Mouse (Mus musculus): ENCODE data around the gene Nemf.
"Not testable (repeated sequence)": the region's sequence is repeated elsewhere in the genome, so short reads cannot be mapped to it uniquely, and the experiment has no call there.

Gene Nemf

DNA sequence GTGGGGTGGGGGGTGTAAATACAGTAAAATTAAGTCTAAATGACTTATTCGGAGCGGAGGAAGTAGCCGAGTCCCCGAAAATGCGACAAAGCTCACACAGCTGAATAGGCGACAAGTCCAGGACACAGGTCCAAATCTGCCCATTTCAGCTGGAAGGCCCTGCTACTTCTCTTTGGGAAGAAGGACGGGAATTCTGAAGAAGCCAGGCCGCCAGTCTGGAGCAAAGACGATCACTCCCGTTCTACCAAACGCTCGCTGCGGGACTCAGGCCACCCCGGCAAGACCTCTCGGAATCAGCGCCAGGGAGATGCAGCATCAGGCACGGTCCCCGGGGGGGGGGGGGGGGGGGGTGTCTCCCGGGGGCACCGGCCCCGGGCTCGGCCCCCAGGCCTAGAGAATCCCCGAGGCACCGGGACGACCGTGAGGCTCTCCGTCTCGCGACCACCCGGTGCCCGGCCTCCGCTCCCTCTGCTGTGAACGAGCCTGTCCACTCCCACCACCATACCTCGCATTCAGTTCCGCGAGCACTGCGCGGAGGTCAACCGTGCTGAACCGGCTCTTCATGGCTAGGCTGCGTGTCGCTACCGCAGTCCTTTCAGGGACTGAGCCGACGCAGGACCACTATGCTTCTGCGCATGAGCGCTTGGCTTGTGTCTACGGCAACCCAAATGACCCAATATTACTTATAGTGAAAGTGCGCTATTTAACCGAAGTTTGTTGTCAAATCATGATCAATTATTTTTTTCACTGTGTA, at the start of gene Nemf:
Gene Nemf (minus strand): TSS at position 620 of the 754 bp plus-strand sequence.
- peak; percentile 70 for DNase-seq (ENCODE audit: low spot score)

DNA sequence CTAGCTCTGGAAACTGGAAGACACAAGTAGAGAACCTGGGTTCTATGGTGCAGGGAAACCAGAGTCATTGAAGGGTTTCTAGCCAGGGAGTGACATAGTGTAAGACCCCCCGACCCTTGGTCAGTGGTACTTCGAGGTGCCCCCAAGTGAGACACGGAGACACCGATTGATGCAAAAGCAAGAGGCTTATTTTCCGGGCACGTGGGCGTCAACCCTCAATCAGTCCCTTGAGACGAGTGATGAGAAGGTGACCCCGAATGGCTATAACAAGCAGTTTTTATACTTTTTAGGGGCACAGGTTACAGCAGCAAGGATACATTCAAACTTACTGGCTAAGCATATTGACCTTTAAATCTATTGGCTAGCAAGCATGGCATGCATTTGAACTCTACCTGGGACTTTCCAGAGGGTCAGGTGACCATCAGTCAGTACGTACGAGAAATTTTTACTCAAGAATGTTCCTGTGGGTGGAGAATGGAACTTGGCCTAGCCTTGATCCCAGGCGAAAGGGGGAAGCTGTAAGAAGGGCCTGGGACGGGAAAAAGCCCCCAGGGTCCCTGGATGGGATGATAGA, 45.7 kb upstream of the Nemf start:
- no peak for DNase-seq (ENCODE audit: low spot score)

DNA sequence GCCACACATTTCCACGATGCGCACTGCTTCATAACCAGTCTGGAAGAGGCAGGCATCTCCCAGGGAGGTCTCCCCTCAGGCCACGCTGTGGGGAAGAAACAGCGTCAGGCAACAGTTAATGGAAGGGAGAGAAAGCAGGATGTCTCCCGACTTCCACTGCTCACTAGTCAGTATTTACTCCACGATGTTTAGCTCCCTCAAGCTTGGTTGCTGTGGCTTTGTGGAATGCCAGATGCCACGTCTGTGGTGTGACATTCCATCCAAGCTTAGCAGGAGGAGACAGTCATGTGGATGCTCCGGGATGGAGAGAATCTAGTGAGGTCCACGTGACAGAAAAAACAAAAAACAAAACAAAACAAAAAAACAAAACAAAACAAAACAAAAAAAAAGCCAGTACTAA, 45.1 kb upstream of the Nemf start:
- DNase-seq (ENCODE audit: low spot score) = no peak

DNA sequence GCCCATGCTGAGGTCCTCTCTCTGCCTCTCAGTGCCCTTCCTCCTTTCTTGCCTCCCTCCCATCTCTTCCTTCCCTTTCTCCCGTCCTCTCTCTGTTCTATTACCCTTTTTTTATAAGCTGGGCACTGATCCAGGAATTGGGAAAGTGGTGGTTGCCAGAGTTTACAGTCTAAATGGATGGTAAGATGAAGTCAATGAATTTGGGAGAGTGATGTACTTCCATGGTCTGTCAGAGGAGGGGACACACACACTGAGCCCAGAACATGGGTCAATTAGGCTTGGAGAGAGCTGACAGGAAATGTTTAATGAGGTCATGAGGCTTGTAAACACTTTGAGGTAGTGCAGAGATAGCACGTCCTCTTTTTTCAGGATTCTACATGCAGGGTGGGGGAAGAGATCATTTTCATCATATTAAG, 43.9 kb upstream of the Nemf start:
- no peak for DNase-seq (ENCODE audit: low spot score)

DNA sequence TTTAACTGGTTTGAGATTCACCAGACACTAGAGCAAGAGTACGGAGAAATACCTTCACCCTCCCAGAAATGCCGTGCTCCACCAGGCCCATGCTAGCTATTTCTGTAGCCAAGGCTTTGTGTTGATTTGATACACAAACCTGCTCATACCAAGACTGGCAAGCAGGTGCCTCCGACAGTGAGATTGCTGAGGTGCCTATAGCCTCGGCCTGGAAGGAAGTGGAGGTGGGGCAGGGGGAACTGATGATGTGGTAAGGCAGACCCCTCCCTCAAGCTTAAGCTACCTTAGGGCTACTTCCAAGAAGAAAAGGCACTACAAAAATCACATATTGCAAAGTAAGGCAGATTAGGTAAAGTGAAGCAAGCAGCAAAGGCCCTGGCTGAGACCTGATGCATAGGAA, 43.4 kb upstream of the Nemf start:
- no peak for DNase-seq (ENCODE audit: low spot score)

DNA sequence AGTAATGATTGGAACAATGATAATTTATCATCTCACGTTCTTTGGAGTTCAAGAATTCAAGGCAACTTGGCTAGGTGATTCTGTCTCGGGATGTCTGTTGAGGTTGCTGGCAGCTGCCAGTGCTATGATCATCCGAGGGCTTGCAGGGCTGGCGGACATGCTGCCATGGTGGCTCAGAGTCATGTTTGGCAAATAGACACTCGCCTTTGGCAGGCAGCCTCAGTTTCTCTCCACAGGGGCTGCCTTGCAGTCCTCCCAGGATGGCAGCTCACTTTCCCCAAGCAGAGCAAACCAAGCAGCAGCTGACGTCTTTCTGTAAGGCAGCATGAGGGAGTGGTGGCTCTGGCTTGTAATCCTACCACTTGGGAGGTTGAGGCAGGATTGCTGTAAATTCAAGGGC, 37.5 kb upstream of the Nemf start:
- no peak for DNase-seq (ENCODE audit: low spot score)

DNA sequence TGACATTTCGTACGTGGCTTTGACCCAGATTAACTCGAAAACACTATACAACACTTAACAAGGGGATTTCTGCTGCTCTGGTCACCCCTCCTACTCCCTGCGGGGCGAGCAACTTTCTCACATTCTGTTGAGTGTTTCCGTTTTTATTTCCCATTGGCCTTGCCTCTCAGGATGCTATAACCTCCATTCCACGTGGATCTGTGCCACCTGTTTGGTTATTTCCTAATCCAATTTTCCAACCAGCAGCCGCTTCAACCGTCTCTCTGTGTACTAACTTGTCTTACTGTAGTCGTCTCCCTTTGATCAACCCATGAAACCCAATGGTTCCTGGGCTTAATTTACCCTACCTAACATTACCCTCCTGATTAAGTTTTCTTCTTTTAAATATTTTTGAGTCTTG, 36.1 kb upstream of the Nemf start:
- no peak for DNase-seq (ENCODE audit: low spot score)

DNA sequence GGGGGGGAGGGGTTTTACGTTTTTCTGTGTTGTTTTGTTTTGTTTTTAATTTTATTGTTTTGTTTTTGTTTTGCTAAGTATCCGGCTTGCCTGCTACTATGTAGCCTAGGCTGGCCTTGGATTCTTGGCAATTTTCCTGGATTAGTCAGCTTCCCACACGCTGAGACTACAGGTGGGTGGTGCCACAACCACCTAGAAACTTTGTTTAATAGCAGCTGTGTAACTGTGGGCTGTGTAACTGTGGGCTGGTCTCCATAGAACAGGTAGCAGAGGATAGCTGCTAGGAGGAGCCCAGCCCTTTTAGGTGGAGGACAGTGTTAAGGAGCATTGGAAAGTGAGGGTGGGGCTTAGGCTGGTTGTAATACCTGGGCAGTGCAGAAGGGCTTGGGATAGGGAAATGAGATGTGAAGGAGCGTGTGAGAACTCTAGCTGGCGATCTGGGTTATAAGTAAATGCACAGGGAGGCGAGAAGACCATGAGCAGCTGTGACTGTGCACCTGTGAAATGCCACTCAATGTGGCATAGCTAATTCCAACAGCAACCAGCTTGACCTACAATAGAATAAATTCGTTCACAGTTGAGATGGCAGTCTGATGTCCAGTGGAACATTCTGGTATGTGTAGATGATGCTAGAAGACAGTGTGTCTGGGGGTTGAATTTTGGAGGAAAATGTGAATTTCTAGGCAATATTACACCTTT, 33.2 kb upstream of the Nemf start:
- DNase-seq (ENCODE audit: low spot score) = no peak

DNA sequence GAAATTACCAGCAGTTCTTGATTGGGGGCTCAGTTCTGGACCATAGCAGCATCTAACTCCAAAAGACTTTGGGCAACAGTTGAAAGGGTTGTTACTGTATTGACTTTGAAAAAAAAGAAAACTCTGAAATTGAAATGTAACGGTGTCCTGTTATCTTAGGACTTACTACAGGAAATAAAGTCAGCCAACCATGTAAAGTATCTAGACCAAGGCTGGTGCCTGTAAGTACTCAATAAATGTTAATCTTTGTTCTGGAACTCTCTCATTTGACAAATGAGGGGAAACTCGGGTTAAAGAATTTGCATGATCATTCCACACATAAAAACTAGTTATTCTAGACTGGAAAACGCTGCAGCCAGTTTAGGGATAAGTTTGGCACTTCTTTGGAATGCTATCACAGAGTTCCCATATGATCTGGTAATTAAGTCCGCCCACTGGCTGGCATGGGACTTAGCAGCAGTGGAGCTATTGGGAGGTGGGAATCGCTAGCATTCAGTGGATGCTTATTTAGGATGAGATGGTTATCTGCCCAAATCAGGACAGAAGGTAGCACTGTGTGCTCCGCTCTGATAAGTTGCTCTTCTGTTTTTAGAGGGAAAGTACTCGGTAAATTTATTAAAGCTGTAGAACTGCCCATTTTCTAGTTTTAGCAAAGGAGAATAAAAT, 32.4 kb upstream of the Nemf start:
- DNase-seq (ENCODE audit: low spot score) = no peak

DNA sequence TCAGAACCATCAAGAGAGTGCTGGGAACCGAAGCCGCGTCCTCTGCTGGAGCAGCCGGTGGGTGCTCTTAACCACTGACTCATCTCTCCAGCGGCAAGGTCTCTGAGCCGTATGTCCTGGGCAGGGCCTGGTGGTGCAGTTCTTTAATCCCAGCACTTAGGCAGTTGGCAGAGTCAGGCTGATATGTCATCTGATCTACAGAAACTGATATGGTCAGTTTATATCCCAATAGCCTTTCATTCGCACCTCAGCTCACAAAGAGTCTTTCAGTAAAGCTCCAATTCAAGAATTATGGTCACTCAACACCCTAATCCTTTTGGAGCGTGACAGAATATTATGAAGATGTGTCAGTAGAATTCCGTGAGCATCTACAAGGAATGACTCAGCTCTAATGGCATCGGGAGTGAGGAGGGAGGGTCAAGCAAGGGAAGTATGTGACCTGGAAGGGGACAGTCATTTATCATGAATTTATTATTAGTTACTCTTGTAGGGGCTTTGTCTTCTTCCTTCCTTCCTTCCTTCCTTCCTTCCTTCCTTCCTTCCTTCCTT, 31.4 kb upstream of the Nemf start:
- no peak for DNase-seq (ENCODE audit: low spot score)

DNA sequence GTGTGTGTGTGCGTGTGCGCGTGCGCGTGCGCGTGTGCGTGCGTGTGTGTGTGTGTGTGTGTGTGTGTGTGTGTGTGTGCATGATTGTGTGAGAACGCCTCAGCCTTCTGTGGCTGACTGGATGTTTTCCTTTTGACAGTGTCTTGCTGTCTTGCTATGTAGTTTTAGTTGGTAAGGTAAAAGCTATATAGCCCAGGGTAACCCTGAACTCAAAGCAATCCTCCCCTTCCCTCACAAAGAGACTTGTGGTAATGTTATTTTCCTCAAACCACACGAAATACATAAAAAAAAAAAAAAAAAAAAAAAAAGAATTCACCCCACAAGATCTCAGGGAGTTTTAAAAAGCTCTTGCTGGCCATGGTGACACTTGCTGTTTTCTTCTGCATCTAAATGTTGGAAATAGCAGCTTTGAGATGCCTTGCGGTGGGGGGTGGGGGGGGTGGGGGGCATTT, 29.3 kb upstream of the Nemf start:
- not testable (repeated sequence) for DNase-seq (ENCODE audit: low spot score)

DNA sequence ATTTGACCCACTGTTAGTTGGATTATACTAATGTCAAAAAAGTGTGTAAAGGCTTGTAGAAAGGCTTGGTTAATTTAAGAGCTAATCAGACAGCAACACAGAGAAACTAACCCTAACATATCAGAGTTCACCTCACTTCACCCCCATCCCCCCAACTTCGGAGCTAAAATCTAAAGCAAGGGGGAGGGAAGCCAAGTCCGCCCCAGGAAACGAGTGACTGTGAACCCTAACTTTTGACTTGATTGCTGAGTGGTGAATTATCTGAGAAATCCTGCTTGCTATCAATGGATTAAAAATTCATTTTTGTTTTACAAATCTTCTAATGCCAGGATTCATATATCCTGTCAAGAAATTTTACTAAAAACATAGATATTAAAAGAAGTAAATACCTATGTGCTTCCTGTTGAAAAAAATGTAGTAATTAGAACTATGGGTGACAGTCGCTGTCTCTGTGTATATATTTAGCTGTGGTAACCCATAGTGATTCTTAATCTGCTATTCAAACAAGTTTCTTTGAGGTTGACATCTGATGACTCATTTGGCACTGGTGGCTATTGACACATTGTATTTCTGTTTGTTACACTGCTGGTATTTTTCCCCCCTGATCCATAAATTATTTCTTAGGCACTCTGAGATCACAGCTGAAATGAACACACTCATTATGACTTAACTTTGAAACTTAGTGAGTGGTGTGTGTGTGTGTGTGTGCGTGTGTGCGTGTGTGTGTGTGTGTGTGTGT, 28.7 kb upstream of the Nemf start:
- no peak for DNase-seq (ENCODE audit: low spot score)

DNA sequence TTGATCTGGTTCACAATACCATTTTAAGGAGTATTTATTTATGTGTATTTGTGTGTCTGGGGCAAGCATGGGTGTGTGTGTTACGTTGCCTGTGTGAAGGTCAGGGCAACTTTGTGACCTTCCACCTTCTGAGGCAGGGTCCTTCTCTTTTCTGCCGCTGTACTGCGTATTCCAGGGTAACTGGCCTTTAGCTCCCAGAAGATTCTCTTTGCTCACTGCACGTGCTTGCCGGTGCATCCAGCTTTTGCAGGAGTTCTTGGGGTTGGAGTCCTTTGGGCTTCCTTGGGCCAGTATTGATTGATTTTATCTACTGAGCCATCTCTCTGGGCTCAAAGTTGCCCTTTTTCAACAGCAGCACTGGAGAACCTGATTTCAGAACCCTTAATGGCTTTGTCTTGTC, 27.6 kb upstream of the Nemf start:
- no peak for DNase-seq (ENCODE audit: low spot score)

DNA sequence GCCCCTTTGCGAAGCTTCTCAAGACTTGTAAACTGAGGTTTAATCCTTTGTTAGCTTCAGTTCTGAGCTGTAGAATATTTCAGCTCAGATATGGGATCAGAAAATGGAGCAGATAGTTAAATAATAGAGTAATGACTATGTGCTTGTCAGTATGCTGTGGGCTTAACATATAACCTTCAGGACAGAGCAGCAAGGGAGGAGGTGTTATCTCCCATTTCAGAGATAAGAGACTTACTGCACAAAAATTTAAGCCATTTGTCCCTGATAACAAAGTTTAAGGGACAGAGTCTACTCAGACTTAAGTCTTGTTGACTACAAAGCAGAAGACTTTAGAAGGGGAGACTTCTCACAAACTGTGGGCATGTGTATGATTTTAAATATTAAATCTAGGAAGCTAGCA, 25.9 kb upstream of the Nemf start:
- no peak for DNase-seq (ENCODE audit: low spot score)

DNA sequence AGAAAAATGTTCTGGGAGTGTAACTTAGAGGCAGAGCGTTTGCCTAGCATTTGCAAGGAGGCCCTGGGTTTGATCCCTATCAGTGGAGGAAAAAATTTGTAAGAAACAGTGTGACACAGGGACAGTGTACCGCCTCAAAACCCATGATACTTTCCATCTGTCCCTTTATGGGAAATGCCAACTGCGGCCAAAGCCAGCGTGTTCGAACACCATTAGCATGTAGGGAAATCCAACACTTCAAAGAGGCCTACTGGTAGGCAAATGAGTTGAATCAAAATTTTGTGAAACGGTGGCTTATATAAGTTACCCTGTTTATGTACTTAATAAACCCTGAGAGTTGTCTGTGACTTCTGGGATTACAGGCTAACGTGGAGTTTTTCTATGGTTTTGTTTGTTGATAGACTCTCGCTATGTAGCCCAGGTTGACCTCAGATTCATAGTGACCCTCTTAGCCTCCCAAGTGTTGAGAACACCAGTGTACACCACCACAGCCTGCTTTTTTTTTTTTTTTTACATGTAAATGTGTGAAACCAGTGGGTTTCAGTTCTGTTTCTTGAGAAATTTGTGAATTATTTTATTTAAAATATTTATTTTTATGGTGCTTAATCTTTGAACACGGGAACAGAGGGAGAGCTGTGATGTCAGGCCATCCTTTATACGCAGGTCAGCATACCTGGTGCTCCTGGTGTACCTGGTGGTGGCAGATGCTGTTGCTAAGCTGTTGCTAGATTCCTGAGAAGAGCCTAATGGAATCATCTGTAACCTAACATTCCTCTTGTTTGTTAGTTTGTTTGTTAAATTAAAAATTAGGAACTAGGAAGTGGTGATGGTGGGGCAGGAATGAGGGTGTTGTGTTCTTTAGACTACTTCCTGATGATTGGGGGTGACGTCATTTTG, 21.8 kb upstream of the Nemf start:
- DNase-seq (ENCODE audit: low spot score) = no peak

DNA sequence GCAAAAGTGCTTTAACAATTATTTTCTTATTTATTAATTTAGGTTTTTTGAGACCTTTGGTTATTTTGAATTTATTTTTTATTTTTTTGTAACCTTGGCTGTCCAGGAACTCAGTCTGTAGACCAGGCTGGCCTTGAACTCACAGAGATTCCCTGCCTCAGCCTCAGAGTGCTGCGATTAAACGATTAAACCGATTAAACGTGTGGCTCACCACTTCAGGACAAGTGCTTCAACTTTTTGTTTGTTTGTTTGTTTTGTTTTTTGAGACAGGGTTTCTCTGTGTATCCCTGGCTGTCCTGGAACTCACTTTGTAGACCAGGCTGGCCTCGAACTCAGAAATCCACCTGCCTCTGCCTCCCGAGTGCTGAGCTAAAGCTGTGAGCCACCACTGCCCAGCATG, 20.7 kb upstream of the Nemf start:
- DNase-seq (ENCODE audit: low spot score) = not testable (repeated sequence)

DNA sequence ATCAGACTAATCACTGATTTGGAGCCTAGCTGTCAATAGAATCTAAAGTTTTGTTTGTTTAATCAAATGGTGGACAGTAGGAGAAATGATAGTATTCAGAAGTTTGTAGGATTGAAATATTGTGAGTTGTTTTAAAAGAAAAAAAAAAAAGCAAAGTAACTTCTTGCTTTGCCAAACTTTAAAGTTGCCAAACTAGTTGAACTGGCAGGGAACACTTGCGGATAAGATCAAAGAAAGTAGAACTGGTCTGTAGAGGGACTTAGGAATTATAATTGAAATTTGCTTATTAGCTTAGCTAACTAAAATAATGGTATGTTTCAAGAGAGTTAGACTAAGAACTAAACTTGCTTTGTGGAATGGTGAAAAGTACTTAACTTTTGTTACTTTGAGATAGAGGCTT, 20.2 kb upstream of the Nemf start:
- no peak for DNase-seq (ENCODE audit: low spot score)

DNA sequence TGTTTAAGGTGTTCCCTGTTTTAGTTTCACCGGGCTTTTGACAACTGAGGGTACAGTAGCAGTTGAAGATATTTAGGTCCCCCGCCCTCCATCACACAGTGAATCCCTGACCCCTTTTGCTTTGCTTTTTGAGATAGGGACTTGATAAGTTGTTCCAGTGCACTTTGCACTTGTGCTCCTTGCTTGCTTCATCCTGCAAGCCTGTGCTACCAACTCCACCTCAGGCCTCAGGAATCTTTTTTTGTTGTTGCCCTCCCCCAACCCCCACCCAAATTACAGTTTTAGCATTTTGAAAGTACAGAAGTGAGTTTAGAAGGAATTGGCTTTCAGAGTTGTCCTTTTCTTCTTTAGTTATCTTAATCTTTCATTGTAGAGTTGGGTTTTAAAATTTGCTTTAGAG, 19.2 kb upstream of the Nemf start:
- no peak for DNase-seq (ENCODE audit: low spot score)

DNA sequence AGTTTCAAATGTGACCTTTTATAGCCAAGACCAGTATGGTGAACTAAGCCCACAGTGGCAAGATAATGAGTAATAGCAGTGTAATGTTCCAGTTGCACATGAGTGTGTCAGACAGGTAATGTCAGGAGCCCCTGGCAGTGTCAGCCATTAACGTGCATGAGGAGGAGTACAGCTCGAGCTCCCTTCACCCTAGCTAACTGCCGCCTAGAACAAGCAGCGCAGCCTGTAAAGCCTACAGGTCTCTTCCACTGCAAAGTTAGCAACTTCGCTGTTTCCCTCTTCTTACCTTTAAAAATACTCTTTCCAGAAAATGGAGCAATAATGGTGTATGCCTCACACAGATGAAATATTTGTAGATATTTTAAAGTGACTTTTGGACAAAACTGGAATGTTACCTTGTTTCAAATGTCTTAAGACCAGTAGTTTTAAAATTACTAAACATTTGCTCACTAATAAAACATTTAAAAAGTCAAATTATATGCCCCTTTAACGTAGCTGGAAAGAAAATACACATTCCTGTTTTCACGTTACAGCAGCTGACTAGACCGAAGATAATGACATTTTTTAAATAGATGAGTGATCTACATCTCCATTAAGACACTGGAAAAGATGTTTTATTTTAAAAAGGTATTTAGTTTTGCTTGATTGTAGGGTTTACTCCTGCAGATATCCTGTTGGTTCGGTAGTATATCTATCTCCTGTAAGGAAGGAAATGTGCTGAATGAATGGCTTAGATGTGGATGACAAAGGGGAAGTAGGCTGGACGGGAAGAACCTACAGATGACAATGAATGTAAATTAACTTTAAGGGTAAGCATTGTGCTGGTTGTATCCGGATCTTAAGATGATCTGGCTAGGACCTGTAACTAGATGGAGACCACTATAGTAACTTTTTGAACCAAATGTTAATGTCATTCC, 17.1 kb upstream of the Nemf start:
- DNase-seq (ENCODE audit: low spot score) = no peak
